Mouse (Mus musculus) hindbrain, embryonic 10.5 days (tissue): Measurements from ENCODE around the gene Dars. TPM values are rescaled to one million over a fixed set of nuclear protein-coding genes. Genes with fewer than 3 reads are reported as not detected.
A peak's percentile ranks its signal among the peaks of the same experiment; 100 is the strongest.

Source experiments
- DNase-seq: peaks from one replicate; pipeline ENCODE4 v3.0.0-alpha.2; 2017; ENCODE audit warnings: low spot score
- H3K27ac ChIP-seq: fragments of 300-500 bp; sonication (generic); 2 replicates; pipeline ENCODE4 v1.5.1; 2016; ENCODE audit warnings: mild to moderate bottlenecking, moderate library complexity
- H3K27me3 ChIP-seq: fragments of 300-500 bp; sonication (generic); 2 replicates; pipeline ENCODE4 v1.6.1; 2016; ENCODE audit warnings: mild to moderate bottlenecking; ENCODE audit not compliant: poor library complexity, insufficient read depth, severe bottlenecking
- H3K36me3 ChIP-seq: fragments of 300-500 bp; sonication (generic); 2 replicates; pipeline ENCODE4 v1.6.1; 2016; ENCODE audit warnings: mild to moderate bottlenecking, moderate library complexity
- H3K4me1 ChIP-seq: fragments of 300-500 bp; sonication (generic); replicated peaks from 2 replicates; pipeline ENCODE4 v1.6.1; 2016; ENCODE audit warnings: mild to moderate bottlenecking
- H3K4me3 ChIP-seq: fragments of 300-500 bp; sonication (generic); 2 replicates; pipeline ENCODE4 v1.5.1; 2016; ENCODE audit warnings: mild to moderate bottlenecking, moderate library complexity
- H3K9me3 ChIP-seq: fragments of 300-500 bp; sonication (generic); 2 replicates; pipeline ENCODE4 v1.6.1; 2016; ENCODE audit warnings: mild to moderate bottlenecking, moderate library complexity
- WGBS: fragments of 180-500 bp; shearing (Covaris S2); methylation state at CpG from one replicate; pipeline ENCODE4 v1.1.7; 2016; 5-methylcytosine and 5-hydroxymethylcytosine counted together
- polyA plus RNA-seq: library from polyadenylated mRNA; unstranded; fragments of >200 nt; fragmentation: Nextera tagmentation; extraction: Ambion mirVana; gene quantifications from 2 replicates; pipeline ENCODE4 v1.2.1, GENCODE M21; 2016

Dars gene
- polyA plus RNA-seq: 200 and 214 TPM in 2 replicates

GRCm38 (mm10) chr1:128416584-128417532 lies at the start of gene Dars:
Dars (minus strand) TSS chr1:128417368.
- WGBS: under 1% methylated on average over 68 of the region's 68 CpGs
- Histone ChIP-seq H3K9me3 (no peaks in the 10 kb centered on the region), H3K27me3 (no peaks in the 10 kb centered on the region), H3K36me3 (peaks cover 32% of the 10 kb centered on the region), H3K4me3 (peak within 1 kb of the TSS; percentile 94), H3K27ac (peak within 1 kb of the TSS; percentile 99), H3K4me1 (peaks cover 20% of the 10 kb centered on the region)
- peak; percentile 93 for DNase-seq

DNA sequence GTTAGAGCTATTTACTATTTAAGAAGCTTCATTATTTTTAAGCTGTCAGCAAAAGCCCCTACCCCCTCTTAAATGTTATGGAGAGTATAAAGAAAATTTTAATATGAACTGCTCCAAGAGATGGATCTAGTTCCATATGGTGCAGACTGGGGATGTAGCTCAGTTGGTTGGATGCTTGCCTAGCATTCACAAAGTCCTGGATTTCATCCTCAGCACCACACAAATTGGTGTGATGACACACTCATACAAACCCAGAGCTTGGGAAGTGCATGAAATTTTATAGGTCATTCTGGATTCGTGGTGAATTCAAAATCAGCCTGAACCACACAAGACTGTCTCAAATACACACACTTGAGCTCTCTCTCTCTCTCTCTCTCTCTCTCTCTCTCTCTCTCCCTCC lies 49.7 kb upstream of the Dars start:
- Histone ChIP-seq H3K36me3 (no peaks in the 10 kb centered on the region), H3K4me3 (no peak overlapping the region), H3K4me1 (peaks cover 17% of the 10 kb centered on the region), H3K9me3 (no peaks in the 10 kb centered on the region), H3K27me3 (peaks cover 6% of the 10 kb centered on the region; the same call in 1 of the 2 replicates), H3K27ac (0 out of 2 replicates have a peak overlapping the region, but pooled peaks have one; percentile 35)
- WGBS: 59% methylated on average over 1 of the region's 1 CpGs
- DNase-seq: no peak

DNA sequence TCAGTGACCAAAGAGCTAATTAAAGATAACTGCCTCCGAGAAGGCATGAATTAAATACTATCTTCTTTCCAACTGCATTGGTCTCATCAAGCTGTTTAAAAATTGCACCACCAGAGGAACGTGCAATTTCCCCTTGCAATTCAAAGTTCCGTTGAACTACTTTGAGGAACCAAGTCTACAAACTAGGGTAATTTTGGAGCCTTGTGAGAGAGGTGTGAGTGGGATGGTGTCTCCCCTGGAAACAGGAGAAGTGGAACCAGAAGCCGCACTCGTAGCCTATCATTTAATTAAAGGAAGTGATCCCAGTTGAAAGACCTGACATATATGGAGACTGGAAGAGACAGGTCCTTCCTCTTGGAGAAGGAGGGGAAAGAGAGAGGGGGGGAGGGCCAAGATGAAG lies 46.3 kb upstream of the Dars start:
- no peaks in the 10 kb centered on the region for H3K36me3 ChIP-seq
- 92% methylated on average over 5 of the region's 5 CpGs for WGBS
- peaks cover 6% of the 10 kb centered on the region; the same call in 1 of the 2 replicates for H3K27me3 ChIP-seq
- no peak overlapping the region for H3K27ac ChIP-seq
- H3K4me3 ChIP-seq: no peak overlapping the region
- H3K4me1 ChIP-seq: peaks cover 24% of the 10 kb centered on the region
- DNase-seq: no peak
- no peaks in the 10 kb centered on the region for H3K9me3 ChIP-seq

GRCm38 (mm10) chr1:128462389-128462788 lies 45.2 kb upstream of the Dars start:
- H3K27ac ChIP-seq: no peak overlapping the region
- no peak overlapping the region for H3K4me3 ChIP-seq
- H3K9me3 ChIP-seq: no peaks in the 10 kb centered on the region
- no peaks in the 10 kb centered on the region for H3K36me3 ChIP-seq
- WGBS: 78% methylated on average over 3 of the region's 3 CpGs
- DNase-seq: no peak
- peaks cover 32% of the 10 kb centered on the region for H3K4me1 ChIP-seq
- H3K27me3 ChIP-seq: peaks cover 6% of the 10 kb centered on the region; the same call in 1 of the 2 replicates

- no peaks in the 10 kb centered on the region for H3K9me3 ChIP-seq
- WGBS: 92% methylated on average over 6 of the region's 6 CpGs
- H3K27ac ChIP-seq: peak overlapping the region; percentile 40; the same call in 1 of the 2 replicates
- no peaks in the 10 kb centered on the region for H3K36me3 ChIP-seq
- peaks cover 6% of the 10 kb centered on the region; the same call in 1 of the 2 replicates for H3K27me3 ChIP-seq
- H3K4me3 ChIP-seq: no peak overlapping the region
- DNase-seq: no peak
- peaks cover 40% of the 10 kb centered on the region for H3K4me1 ChIP-seq
Observed at GRCm38 (mm10) chr1:128460780-128461179, 43.6 kb upstream of the Dars start.

DNA sequence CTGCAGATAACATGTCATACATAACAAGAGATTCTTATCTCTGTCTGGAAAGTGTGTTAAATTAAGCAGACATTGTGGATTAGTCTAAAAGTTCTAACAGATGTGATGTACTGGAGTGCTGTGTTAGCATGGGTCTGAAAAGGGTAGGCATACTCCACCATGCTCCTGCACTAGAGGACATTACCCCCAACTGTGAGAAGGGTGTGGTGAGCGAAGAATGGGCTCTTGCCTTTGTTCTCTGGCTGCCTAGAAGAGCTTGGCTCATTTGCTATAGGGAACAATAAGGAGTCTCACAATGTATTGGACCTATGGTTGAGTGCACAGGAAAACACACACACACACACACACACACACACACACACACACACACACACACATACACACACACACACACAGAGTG lies 42.3 kb upstream of the Dars start:
- H3K27ac ChIP-seq: no peak overlapping the region

DNA sequence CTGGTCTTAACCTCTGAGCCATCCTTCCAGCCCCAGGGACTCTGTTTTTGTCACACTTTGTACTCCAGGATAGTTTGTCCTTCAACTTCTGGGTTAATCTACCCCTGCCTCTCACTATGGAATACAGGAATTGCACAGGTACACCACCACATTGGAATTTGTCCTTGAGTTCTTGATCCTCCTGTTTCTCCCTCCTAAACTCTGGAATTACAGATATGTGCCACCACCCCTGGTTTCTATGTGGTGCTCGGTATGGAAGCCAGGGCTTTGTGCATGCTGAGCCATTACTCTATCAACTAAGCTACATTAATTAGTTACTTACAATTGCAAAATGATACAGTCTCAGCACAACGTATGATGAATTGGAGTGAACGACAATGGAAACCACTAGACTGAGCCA lies 41.8 kb upstream of the Dars start:
- H3K27me3 ChIP-seq: peaks cover 4% of the 10 kb centered on the region; the same call in 1 of the 2 replicates
- WGBS: 87% methylated on average over 3 of the region's 3 CpGs
- H3K36me3 ChIP-seq: no peaks in the 10 kb centered on the region
- H3K27ac ChIP-seq: peak overlapping the region; percentile 51; the same call in 1 of the 2 replicates
- DNase-seq: no peak
- no peak overlapping the region for H3K4me3 ChIP-seq
- H3K4me1 ChIP-seq: peaks cover 40% of the 10 kb centered on the region
- H3K9me3 ChIP-seq: no peaks in the 10 kb centered on the region

More for the DNA sequence above, 42.3 kb upstream of the Dars start:
- Histone ChIP-seq H3K27me3 (peaks cover 6% of the 10 kb centered on the region; the same call in 1 of the 2 replicates), H3K36me3 (no peaks in the 10 kb centered on the region), H3K9me3 (no peaks in the 10 kb centered on the region), H3K4me3 (no peak overlapping the region), H3K4me1 (peaks cover 40% of the 10 kb centered on the region)
- 48% methylated on average over 1 of the region's 1 CpGs for WGBS
- no peak for DNase-seq

- DNase-seq: peak; percentile 26
- peak overlapping the region; percentile 83 for H3K27ac ChIP-seq
- no peaks in the 10 kb centered on the region for H3K27me3 ChIP-seq
Observed at GRCm38 (mm10) chr1:128456844-128457445, 39.8 kb upstream of the Dars start.

GRCm38 (mm10) chr1:128456271-128456670 lies 39.1 kb upstream of the Dars start:
- H3K27me3 ChIP-seq: no peaks in the 10 kb centered on the region
- WGBS: 93% methylated on average over 10 of the region's 10 CpGs
- H3K4me1 ChIP-seq: peaks cover 34% of the 10 kb centered on the region
- no peaks in the 10 kb centered on the region for H3K36me3 ChIP-seq
- H3K27ac ChIP-seq: peak overlapping the region; percentile 24; the same call in 1 of the 2 replicates
- DNase-seq: no peak
- H3K4me3 ChIP-seq: no peak overlapping the region
- H3K9me3 ChIP-seq: no peaks in the 10 kb centered on the region

More at GRCm38 (mm10) chr1:128456844-128457445, 39.8 kb upstream of the Dars start:
- Histone ChIP-seq H3K36me3 (no peaks in the 10 kb centered on the region), H3K4me3 (no peak overlapping the region), H3K4me1 (peaks cover 34% of the 10 kb centered on the region), H3K9me3 (no peaks in the 10 kb centered on the region)
- 55% methylated on average over 18 of the region's 18 CpGs for WGBS

DNA sequence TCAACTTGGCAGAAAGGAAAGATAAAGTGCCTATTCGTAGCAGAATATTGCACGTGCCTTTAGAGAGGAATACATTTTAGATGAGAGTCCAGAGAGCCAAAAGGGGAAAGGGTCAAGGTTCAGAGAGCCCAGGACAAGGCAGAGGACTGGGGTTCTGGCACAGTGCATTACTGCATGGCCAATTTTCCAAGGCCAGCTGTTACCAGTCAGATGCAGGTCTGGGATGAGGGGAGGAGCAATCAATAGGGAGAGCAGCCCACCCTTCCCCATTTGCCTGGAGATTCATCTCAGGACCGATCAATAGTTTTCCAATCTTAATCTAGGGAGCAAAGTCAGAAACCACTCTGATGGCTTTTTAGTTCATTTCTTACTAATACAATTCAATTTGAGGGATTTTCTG lies 35.0 kb upstream of the Dars start:
- no peak overlapping the region for H3K27ac ChIP-seq
- no peak overlapping the region for H3K4me3 ChIP-seq
- peaks cover 6% of the 10 kb centered on the region; the same call in 1 of the 2 replicates for H3K27me3 ChIP-seq
- H3K36me3 ChIP-seq: no peaks in the 10 kb centered on the region
- DNase-seq: no peak
- WGBS: 82% methylated on average over 3 of the region's 3 CpGs
- H3K4me1 ChIP-seq: peaks cover 6% of the 10 kb centered on the region
- H3K9me3 ChIP-seq: no peaks in the 10 kb centered on the region

- no peaks in the 10 kb centered on the region for H3K36me3 ChIP-seq
- WGBS: 79% methylated on average over 4 of the region's 4 CpGs
- DNase-seq: no peak
- no peaks in the 10 kb centered on the region for H3K9me3 ChIP-seq
- H3K27ac ChIP-seq: no peak overlapping the region
- peaks cover 6% of the 10 kb centered on the region; the same call in 1 of the 2 replicates for H3K27me3 ChIP-seq
- no peaks in the 10 kb centered on the region; the same call in 1 of the 2 replicates for H3K4me1 ChIP-seq
- no peak overlapping the region for H3K4me3 ChIP-seq
Observed at GRCm38 (mm10) chr1:128451183-128451582, 34.0 kb upstream of the Dars start.

- no peak for DNase-seq
- no peak overlapping the region for H3K4me3 ChIP-seq
- H3K27me3 ChIP-seq: peaks cover 6% of the 10 kb centered on the region; the same call in 1 of the 2 replicates
- peaks cover 7% of the 10 kb centered on the region; the same call in 1 of the 2 replicates for H3K4me1 ChIP-seq
- 88% methylated on average over 7 of the region's 7 CpGs for WGBS
- H3K27ac ChIP-seq: no peak overlapping the region
- no peaks in the 10 kb centered on the region for H3K36me3 ChIP-seq
- no peaks in the 10 kb centered on the region for H3K9me3 ChIP-seq
Observed at GRCm38 (mm10) chr1:128447206-128447902, 30.2 kb upstream of the Dars start.
